Mouse (Mus musculus) intestine, embryonic 14.5 days (tissue): ENCODE data around the gene Pik3c2g. TPM values are rescaled to one million over a fixed set of nuclear protein-coding genes. Genes with fewer than 3 reads are reported as not detected.

Experiments used
- ATAC-seq: fragments of 200-750 bp; cut with Nextera tagmentation; replicated peaks from 2 replicates; pipeline ENCODE4 v1.8.0; 2017; ENCODE audit warnings: low read depth, moderate number of reproducible peaks, moderate TSS enrichment, moderate library complexity; ENCODE audit not compliant: low FRiP score, low TSS enrichment
- DNase-seq: peaks from one replicate; pipeline ENCODE4 v3.0.0-alpha.2; 2018; ENCODE audit warnings: low spot score
- H3K27ac ChIP-seq: fragments of 300-500 bp; sonication (generic); 2 replicates; pipeline ENCODE4 v1.5.1; 2014; ENCODE audit warnings: low read depth, mild to moderate bottlenecking, control low read depth
- H3K27me3 ChIP-seq: fragments of 300-500 bp; sonication (generic); replicated peaks from 2 replicates; pipeline ENCODE4 v1.6.1; 2014; ENCODE audit warnings: low read length, control low read depth; ENCODE audit not compliant: control insufficient read depth, insufficient read depth
- H3K36me3 ChIP-seq: fragments of 300-500 bp; sonication (generic); 2 replicates; pipeline ENCODE4 v1.6.1; 2014; ENCODE audit warnings: low read length, control low read depth; ENCODE audit not compliant: control insufficient read depth, insufficient read depth
- H3K4me1 ChIP-seq: fragments of 300-500 bp; sonication (generic); replicated peaks from 2 replicates; pipeline ENCODE4 v1.6.1; 2014; ENCODE audit warnings: low read length, control low read depth, mixed read lengths; ENCODE audit not compliant: control insufficient read depth, insufficient read depth
- H3K4me2 ChIP-seq: fragments of 300-500 bp; sonication (generic); 2 replicates; pipeline ENCODE4 v1.6.1; 2014; ENCODE audit warnings: low read length
- H3K4me3 ChIP-seq: fragments of 300-500 bp; sonication (generic); 2 replicates; pipeline ENCODE4 v1.5.1; 2014; ENCODE audit warnings: low read depth, low read length, control low read depth, mixed read lengths
- H3K9ac ChIP-seq: fragments of 300-500 bp; sonication (generic); 2 replicates; pipeline ENCODE4 v1.6.1; 2014; ENCODE audit warnings: mild to moderate bottlenecking, low read length
- H3K9me3 ChIP-seq: fragments of 300-500 bp; sonication (generic); 2 replicates; pipeline ENCODE4 v1.6.1; 2016; ENCODE audit warnings: low read length, control low read depth; ENCODE audit not compliant: control insufficient read depth
- WGBS: fragments of 180-500 bp; shearing (Covaris S2); extraction: QIAGEN DNeasy Blood & Tissue Kit; methylation state at CpG from one replicate; pipeline ENCODE4 v1.1.7; 2014; 5-methylcytosine and 5-hydroxymethylcytosine counted together
- polyA plus RNA-seq: library from polyadenylated mRNA; unstranded; fragments of >200 nt; fragmentation: Nextera tagmentation; extraction: Ambion mirVana; gene quantifications from 2 replicates; pipeline ENCODE4 v1.2.1, GENCODE M21; 2014

Pik3c2g gene
- polyA plus RNA-seq, 1 experiment from 2014 or later: 0.68 TPM

DNA sequence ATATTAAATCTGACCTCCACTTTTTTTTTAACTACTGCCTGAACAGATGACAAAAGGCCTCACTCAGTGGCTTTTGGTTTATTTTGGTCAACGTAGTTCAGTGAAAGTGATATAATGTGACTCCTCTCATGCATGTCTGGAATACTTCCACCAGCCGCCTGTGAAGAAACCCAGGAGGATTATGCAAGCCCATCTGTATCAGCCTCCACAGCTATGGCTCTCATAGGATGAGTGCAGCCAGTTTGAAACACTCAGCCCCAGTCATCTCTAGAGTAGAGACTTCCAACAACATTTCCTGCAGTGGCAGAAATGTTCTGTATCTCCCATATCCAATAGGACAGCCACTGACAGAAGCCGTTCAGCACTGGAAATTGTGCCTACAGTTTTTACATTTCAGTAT lies 391.1 kb downstream of the Pik3c2g start:
- no peak overlapping the region for H3K4me2 ChIP-seq
- no peak overlapping the region for H3K4me3 ChIP-seq
- H3K9ac ChIP-seq: no peak overlapping the region
- no peaks in the 10 kb centered on the region for H3K36me3 ChIP-seq
- no peak for DNase-seq
- H3K27ac ChIP-seq: no peak overlapping the region
- H3K9me3 ChIP-seq: no peaks in the 10 kb centered on the region
- no peak; the same call in 1 of the 2 replicates for ATAC-seq
- no peaks in the 10 kb centered on the region for H3K27me3 ChIP-seq
- peaks cover 8% of the 10 kb centered on the region; the same call in 1 of the 2 replicates for H3K4me1 ChIP-seq
- 31% methylated on average over 3 of the region's 3 CpGs for WGBS

DNA sequence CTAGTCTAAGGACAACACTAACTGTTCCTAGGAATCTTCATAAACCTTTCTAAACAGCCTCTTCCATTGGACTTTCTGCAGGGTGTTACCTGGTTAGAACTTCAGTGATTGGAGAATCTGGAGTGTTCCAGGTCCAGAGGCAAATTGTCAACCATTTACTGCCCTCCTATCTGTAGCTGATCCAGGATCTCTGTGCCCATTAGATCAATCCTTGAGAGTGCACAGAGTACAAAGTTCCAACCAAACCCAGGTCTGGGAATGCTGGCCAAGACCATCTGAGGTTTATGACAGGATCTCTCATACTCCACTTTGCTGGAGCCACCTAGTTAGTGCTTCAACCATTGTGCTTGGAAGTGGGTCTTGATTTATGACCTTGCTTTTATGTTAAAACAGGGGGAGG lies 394.0 kb downstream of the Pik3c2g start:
- Histone ChIP-seq H3K36me3 (no peaks in the 10 kb centered on the region), H3K27me3 (no peaks in the 10 kb centered on the region), H3K4me3 (no peak overlapping the region), H3K4me2 (no peak overlapping the region), H3K27ac (no peak overlapping the region), H3K9me3 (no peaks in the 10 kb centered on the region), H3K9ac (no peak overlapping the region), H3K4me1 (peaks cover 8% of the 10 kb centered on the region; the same call in 1 of the 2 replicates)
- DNase-seq (no peak), ATAC-seq (no peak)

DNA sequence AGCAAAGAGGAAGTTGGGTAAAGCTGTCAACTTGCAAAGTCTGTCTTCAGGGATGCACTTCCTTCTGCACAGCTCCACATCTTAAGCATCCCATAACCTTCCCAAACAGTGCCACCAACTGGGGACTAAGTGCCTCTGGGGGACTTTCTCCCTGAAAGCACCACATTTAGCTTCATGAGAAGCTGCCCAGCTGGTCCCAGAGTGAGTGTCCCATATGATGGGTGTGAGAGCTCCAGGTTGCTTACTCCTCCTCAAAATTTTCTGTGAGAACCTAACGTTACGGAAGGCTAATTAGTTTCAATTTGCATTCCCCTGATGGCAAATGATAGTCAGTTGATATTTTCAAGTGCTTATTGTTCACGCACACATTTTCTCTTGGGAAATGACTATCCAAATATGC lies 397.0 kb downstream of the Pik3c2g start:
- no peaks in the 10 kb centered on the region for H3K9me3 ChIP-seq
- H3K36me3 ChIP-seq: no peaks in the 10 kb centered on the region
- ATAC-seq: no peak
- H3K27ac ChIP-seq: no peak overlapping the region
- H3K9ac ChIP-seq: no peak overlapping the region
- no peak overlapping the region for H3K4me2 ChIP-seq
- WGBS: 92% methylated on average over 3 of the region's 3 CpGs
- H3K4me1 ChIP-seq: 0 out of 2 replicates have a peak, but pooled peaks cover 2% of the 10 kb centered on the region
- no peak overlapping the region for H3K4me3 ChIP-seq
- no peak for DNase-seq
- H3K27me3 ChIP-seq: no peaks in the 10 kb centered on the region

DNA sequence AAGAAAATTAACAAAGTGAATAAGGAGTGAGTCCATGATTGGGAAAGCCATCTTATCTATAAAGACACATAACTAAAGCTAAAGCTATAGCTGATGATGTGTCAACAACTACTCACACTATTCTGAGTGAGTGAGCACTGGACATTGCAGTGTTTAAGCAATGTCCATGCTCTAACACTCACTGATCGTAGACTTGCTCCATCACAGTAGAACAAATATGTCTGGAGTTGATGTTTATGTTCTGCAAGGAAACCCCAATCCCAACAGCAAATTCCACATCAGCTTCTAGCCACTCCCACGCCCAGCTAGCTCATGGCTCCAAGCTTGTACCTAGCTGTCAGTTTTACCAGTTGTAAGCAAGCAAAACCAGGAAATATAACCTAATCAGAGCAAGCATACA lies 399.5 kb downstream of the Pik3c2g start:
- Histone ChIP-seq H3K9ac (no peak overlapping the region), H3K9me3 (no peaks in the 10 kb centered on the region), H3K27me3 (no peaks in the 10 kb centered on the region), H3K4me1 (no peaks in the 10 kb centered on the region), H3K27ac (no peak overlapping the region), H3K4me3 (no peak overlapping the region), H3K36me3 (no peaks in the 10 kb centered on the region), H3K4me2 (no peak overlapping the region)
- ATAC-seq: no peak
- DNase-seq: no peak
- 60% methylated on average over 2 of the region's 2 CpGs for WGBS

DNA sequence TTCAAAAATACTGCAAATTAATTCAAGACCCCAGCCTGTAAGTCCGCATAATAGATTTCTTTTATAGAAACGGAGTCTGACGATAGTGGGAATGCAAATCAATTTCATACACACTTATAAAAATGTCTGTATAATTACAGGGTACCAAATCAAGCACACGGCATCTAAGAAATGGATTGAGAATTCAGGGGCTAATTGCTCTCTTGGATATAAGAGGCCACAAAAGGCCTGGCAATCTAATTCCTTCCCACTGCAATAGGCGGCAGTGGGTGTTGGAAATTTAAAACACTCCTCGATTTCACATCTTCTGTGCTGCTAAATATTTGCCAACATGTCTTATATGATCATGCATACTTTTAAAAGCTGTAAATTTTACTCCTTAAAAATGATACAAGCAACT lies 402.1 kb downstream of the Pik3c2g start:
- DNase-seq (no peak), ATAC-seq (no peak)
- Histone ChIP-seq H3K4me2 (no peak overlapping the region), H3K36me3 (no peaks in the 10 kb centered on the region), H3K4me1 (no peaks in the 10 kb centered on the region), H3K27ac (no peak overlapping the region), H3K9ac (no peak overlapping the region), H3K9me3 (no peaks in the 10 kb centered on the region), H3K4me3 (no peak overlapping the region), H3K27me3 (no peaks in the 10 kb centered on the region)
- 89% methylated on average over 6 of the region's 6 CpGs for WGBS

DNA sequence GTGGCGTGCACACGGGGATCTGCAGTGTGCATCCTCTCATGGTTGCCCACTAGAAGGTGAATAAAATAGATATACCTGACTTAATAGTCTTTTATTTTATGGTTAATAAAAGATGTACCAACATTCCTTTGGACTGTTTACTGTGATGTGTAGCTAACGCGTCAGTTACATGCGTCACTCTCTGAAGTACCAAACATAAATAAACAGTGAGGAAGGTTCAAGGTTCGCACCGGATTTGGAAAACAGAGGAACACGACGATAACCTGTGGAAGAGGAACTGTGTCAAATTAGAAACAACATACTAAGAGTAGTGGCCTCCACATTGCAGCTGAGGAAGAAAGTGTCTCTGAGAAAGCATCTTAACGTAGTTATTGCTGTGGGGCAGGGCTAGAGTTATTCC lies 402.6 kb downstream of the Pik3c2g start:
- 68% methylated on average over 10 of the region's 10 CpGs for WGBS
- H3K9me3 ChIP-seq: no peaks in the 10 kb centered on the region
- no peaks in the 10 kb centered on the region for H3K4me1 ChIP-seq
- DNase-seq: no peak
- H3K4me3 ChIP-seq: no peak overlapping the region
- H3K27ac ChIP-seq: no peak overlapping the region
- no peaks in the 10 kb centered on the region for H3K36me3 ChIP-seq
- no peaks in the 10 kb centered on the region for H3K27me3 ChIP-seq
- no peak for ATAC-seq
- no peak overlapping the region for H3K9ac ChIP-seq
- no peak overlapping the region for H3K4me2 ChIP-seq

DNA sequence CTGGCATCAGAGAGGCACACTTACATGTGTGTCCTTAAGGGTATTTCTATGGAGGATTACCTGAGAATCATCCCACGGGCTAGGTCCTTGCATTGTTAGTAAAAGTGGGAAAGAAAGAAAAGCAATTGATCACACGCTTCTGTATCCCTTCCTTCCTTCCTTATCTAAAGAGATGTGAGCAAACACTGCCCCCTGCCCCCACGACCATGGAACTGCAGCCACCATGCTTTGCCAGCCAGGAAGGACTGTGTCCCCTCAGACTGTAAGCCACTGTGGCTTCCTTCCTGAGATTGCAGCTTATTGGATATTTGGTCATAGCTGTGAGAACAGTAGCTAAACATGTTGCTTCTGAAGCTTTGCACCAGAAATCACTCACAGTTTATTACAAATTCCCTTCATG lies 418.2 kb downstream of the Pik3c2g start:
- no peak for ATAC-seq
- H3K9ac ChIP-seq: no peak overlapping the region
- H3K36me3 ChIP-seq: no peaks in the 10 kb centered on the region
- H3K4me3 ChIP-seq: no peak overlapping the region
- WGBS: 78% methylated on average over 3 of the region's 3 CpGs
- no peak for DNase-seq
- no peaks in the 10 kb centered on the region for H3K27me3 ChIP-seq
- H3K9me3 ChIP-seq: peaks cover 7% of the 10 kb centered on the region; the same call in 1 of the 2 replicates
- no peaks in the 10 kb centered on the region for H3K4me1 ChIP-seq
- H3K27ac ChIP-seq: no peak overlapping the region
- H3K4me2 ChIP-seq: no peak overlapping the region

Other genes starting within 250 kb of the Pik3c2g start
- 0.32 and 0.64 TPM in 2 replicates for gene Rergl, start 85.2 kb upstream of the Pik3c2g start, polyA plus RNA-seq